Mouse (Mus musculus): ENCODE measurements around the gene Cdk14.
"Not testable (repeated sequence)": the region's sequence is repeated elsewhere in the genome, so short reads cannot be mapped to it uniquely, and the experiment has no call there.

Cdk14 gene

GRCm38 (mm10) chr5:5264712-5265111, 155.4 kb downstream of the Cdk14 start:
- no peak for DNase-seq (ENCODE audit: low spot score in 2 of 2)

GRCm38 (mm10) chr5:5261725-5262296, 158.3 kb downstream of the Cdk14 start:
- DNase-seq (ENCODE audit: low spot score in 2 of 2) = no peak

GRCm38 (mm10) chr5:5260966-5261724, 159.0 kb downstream of the Cdk14 start:
- DNase-seq (ENCODE audit: low spot score in 2 of 2) = no peak

- no peak for DNase-seq (ENCODE audit: low spot score in 2 of 2)
Observed at GRCm38 (mm10) chr5:5260309-5260708, 159.8 kb downstream of the Cdk14 start.

- DNase-seq (ENCODE audit: low spot score in 2 of 2) = no peak
Observed at GRCm38 (mm10) chr5:5254391-5254790, 165.7 kb downstream of the Cdk14 start.

- DNase-seq (ENCODE audit: low spot score in 2 of 2) = no peak
Observed at GRCm38 (mm10) chr5:5253177-5253576, 166.9 kb downstream of the Cdk14 start.

GRCm38 (mm10) chr5:5247671-5248070, 172.4 kb downstream of the Cdk14 start:
- no peak for DNase-seq (ENCODE audit: low spot score in 2 of 2)

GRCm38 (mm10) chr5:5246534-5247175, 173.5 kb downstream of the Cdk14 start:
- no peak for DNase-seq (ENCODE audit: low spot score in 2 of 2)

- DNase-seq (ENCODE audit: low spot score in 2 of 2) = no peak
Observed at GRCm38 (mm10) chr5:5245182-5245581, 174.9 kb downstream of the Cdk14 start.

GRCm38 (mm10) chr5:5243648-5244047, 176.5 kb downstream of the Cdk14 start:
- no peak for DNase-seq (ENCODE audit: low spot score in 2 of 2)

GRCm38 (mm10) chr5:5242704-5243103, 177.4 kb downstream of the Cdk14 start:
- no peak for DNase-seq (ENCODE audit: low spot score in 2 of 2)

GRCm38 (mm10) chr5:5241088-5241487, 179.0 kb downstream of the Cdk14 start:
- no peak for DNase-seq (ENCODE audit: low spot score in 2 of 2)

GRCm38 (mm10) chr5:5240121-5240520, 180.0 kb downstream of the Cdk14 start:
- DNase-seq (ENCODE audit: low spot score in 2 of 2) = no peak

GRCm38 (mm10) chr5:5234935-5235334, 185.2 kb downstream of the Cdk14 start:
- DNase-seq (ENCODE audit: low spot score in 2 of 2) = not testable (repeated sequence)

- no peak for DNase-seq (ENCODE audit: low spot score in 2 of 2)
Observed at GRCm38 (mm10) chr5:5226966-5227365, 193.1 kb downstream of the Cdk14 start.

- DNase-seq (ENCODE audit: low spot score in 2 of 2) = no peak
Observed at GRCm38 (mm10) chr5:5211780-5212135, 208.4 kb downstream of the Cdk14 start.

GRCm38 (mm10) chr5:5211034-5211779, 208.9 kb downstream of the Cdk14 start:
- DNase-seq (ENCODE audit: low spot score in 2 of 2) = no peak

GRCm38 (mm10) chr5:5208016-5208415, 212.1 kb downstream of the Cdk14 start:
- no peak for DNase-seq (ENCODE audit: low spot score in 2 of 2)

- no peak for DNase-seq (ENCODE audit: low spot score in 2 of 2)
Observed at GRCm38 (mm10) chr5:5206012-5206411, 214.1 kb downstream of the Cdk14 start.

- no peak for DNase-seq (ENCODE audit: low spot score in 2 of 2)
Observed at GRCm38 (mm10) chr5:5194562-5195221, 225.4 kb downstream of the Cdk14 start.

- DNase-seq (ENCODE audit: low spot score in 2 of 2) = no peak
Observed at GRCm38 (mm10) chr5:5189590-5189989, 230.5 kb downstream of the Cdk14 start.

Measured in spleen, postnatal 14 days (tissue).